Mouse (Mus musculus) lung, postnatal 0 days (tissue): Measurements from ENCODE around the gene Hoxd8.

Experiments
- CTCF ChIP-seq: IDR thresholded peaks from 2 replicates; pipeline ENCODE4 v1.5.1; 2016; ENCODE audit warnings: antibody characterized with exemption, mild to moderate bottlenecking
- EP300 ChIP-seq: IDR thresholded peaks from 2 replicates; pipeline ENCODE4 v1.6.1; 2016; ENCODE audit warnings: antibody characterized with exemption, mild to moderate bottlenecking, control low read depth

GRCm38 (mm10) chr2:74732513-74733316 is 28.3 kb downstream of the Hoxd8 start:
- TF ChIP-seq CTCF (no peak), EP300 (no peak)
